Mouse (Mus musculus) left cerebral cortex, adult 9 months (tissue): ENCODE results near the gene Ddx43.

ENCODE experiments used
- DNase-seq, 2 experiments: peaks; one replicate each; pipeline ENCODE4 v3.0.0; 2022; ENCODE audit warnings: low spot score in 2 of 2

The Ddx43 gene

GRCm38 (mm10) chr9:78442579-78443392 lies 47.2 kb downstream of the Ddx43 start, which contains the start of gene Cgas:
Gene Cgas, minus strand, starts transcription at chr9:78443237.
- DNase-seq: peak in 1 of 2 experiments; percentile 31

GRCm38 (mm10) chr9:78447606-78447972 lies 52.0 kb downstream of the Ddx43 start:
- no peak for DNase-seq

GRCm38 (mm10) chr9:78447973-78448873 lies 52.6 kb downstream of the Ddx43 start, which contains the start of the genes Mto1 and Gm17324:
Gene Mto1, plus strand, starts transcription at chr9:78448208.
Gene Gm17324, minus strand, starts transcription at chr9:78448786.
- peak; percentile 44 to 83 for DNase-seq

GRCm38 (mm10) chr9:78450404-78450803 lies 54.8 kb downstream of the Ddx43 start:
- no peak for DNase-seq

- DNase-seq: no peak
Observed at GRCm38 (mm10) chr9:78451382-78451781, 55.8 kb downstream of the Ddx43 start.

GRCm38 (mm10) chr9:78457026-78457425 lies 61.4 kb downstream of the Ddx43 start:
- DNase-seq: no peak

- no peak for DNase-seq
Observed at GRCm38 (mm10) chr9:78463337-78463736, 67.8 kb downstream of the Ddx43 start.

GRCm38 (mm10) chr9:78465725-78466124 lies 70.1 kb downstream of the Ddx43 start:
- no peak for DNase-seq
